Mouse (Mus musculus) ES-E14 (cell line): ENCODE results near the gene Spdya. TPM values are rescaled to one million over a fixed set of nuclear protein-coding genes. Genes with fewer than 3 reads are reported as not detected.
A peak's percentile ranks its signal among the peaks of the same experiment; 100 is the strongest.

Experiments used
- DNase-seq: peaks from one replicate; pipeline ENCODE4 v3.0.0-alpha.2; 2013; ENCODE audit warnings: low read depth, low spot score
- H3K27ac ChIP-seq: 2 replicates; pipeline ENCODE4 v1.5.1; 2012; ENCODE audit warnings: low read depth, mild to moderate bottlenecking, low read length, moderate library complexity, mixed read lengths; ENCODE audit not compliant: poor library complexity, insufficient read depth, severe bottlenecking
- H3K36me3 ChIP-seq: 2 replicates; pipeline ENCODE4 v1.6.1; 2012; ENCODE audit warnings: mild to moderate bottlenecking, low read length, moderate library complexity, mixed read lengths; ENCODE audit not compliant: control insufficient read depth, poor library complexity, insufficient read depth, severe bottlenecking
- H3K4me1 ChIP-seq, 2 experiments: fragments of 150-350 bp in 1 of 2; sonication (generic) in 1 of 2; 2 replicates each; pipeline ENCODE4 v1.6.1; 2012; ENCODE audit warnings: low read length in 2 of 2, mild to moderate bottlenecking in 1 of 2, mixed read lengths in 1 of 2; ENCODE audit not compliant: control insufficient read depth in 2 of 2, insufficient read depth in 2 of 2, poor library complexity in 1 of 2
- H3K4me3 ChIP-seq, 2 experiments: fragments of 150-350 bp in 1 of 2; sonication (generic) in 1 of 2; 2 replicates each; pipeline ENCODE4 v1.5.1; 2012; ENCODE audit warnings: low read length in 2 of 2, low read depth in 1 of 2, mild to moderate bottlenecking in 1 of 2, mixed read lengths in 1 of 2; ENCODE audit not compliant: insufficient read depth in 1 of 2, poor library complexity in 1 of 2, severe bottlenecking in 1 of 2
- H3K9ac ChIP-seq: 2 replicates; pipeline ENCODE4 v1.6.1; 2012; ENCODE audit warnings: low read depth, mild to moderate bottlenecking, low read length, mixed read lengths; ENCODE audit not compliant: poor library complexity, insufficient read depth, severe bottlenecking
- H3K9me3 ChIP-seq: fragments of 150-350 bp; sonication (generic); 2 replicates; pipeline ENCODE4 v1.6.1; 2012; ENCODE audit warnings: low read depth, mild to moderate bottlenecking, low read length; ENCODE audit not compliant: control insufficient read depth, insufficient read depth
- CHD2 ChIP-seq: IDR thresholded peaks from 2 replicates; pipeline ENCODE4 v1.6.1; 2014; ENCODE audit warnings: mild to moderate bottlenecking, low read depth, low read length, inconsistent platforms
- HCFC1 ChIP-seq: IDR thresholded peaks from 2 replicates; pipeline ENCODE4 v1.6.1; 2012; ENCODE audit warnings: low read length, inconsistent platforms, borderline replicate concordance; ENCODE audit not compliant: insufficient read depth
- MAFK ChIP-seq: IDR thresholded peaks from 2 replicates; pipeline ENCODE4 v1.6.1; 2014; ENCODE audit warnings: mild to moderate bottlenecking, low read depth, low read length, inconsistent platforms; ENCODE audit not compliant: insufficient read depth
- ZC3H11A ChIP-seq: IDR thresholded peaks from 2 replicates; pipeline ENCODE4 v1.6.1; 2012; ENCODE audit warnings: low read depth, mild to moderate bottlenecking, inconsistent platforms, low read length, borderline replicate concordance
- ZNF384 ChIP-seq: IDR thresholded peaks from 2 replicates; pipeline ENCODE4 v1.6.1; 2012; ENCODE audit warnings: low read depth, low read length, inconsistent platforms
- in situ Hi-C, 2 experiments: fragments of 600-800 bp; cut with MboI; formaldehyde crosslinking; loops; one replicate each; pipeline ENCODE4 v1.15.1; 2025; ENCODE audit warnings: low sequenced_read_pairs in 2 of 2, inconsistent platforms in 1 of 2; ENCODE audit not compliant: unreplicated experiment in 2 of 2
- total RNA-seq: library from RNA; depleted of rRNA; stranded (reverse); fragments of 300-350 nt; gene quantifications from 2 replicates; pipeline ENCODE4 v1.2.3, GENCODE M21; 2012; rRNA removed

Gene Spdya
- total RNA-seq = 0.22 and 0.32 TPM in 2 replicates

GRCm38 (mm10) chr17:71551757-71552451 is at the start of gene Spdya:
TSS of gene Spdya (plus strand) at chr17:71552061.
- peak; percentile 79 for DNase-seq
- no peaks in the 10 kb centered on the region for H3K9me3 ChIP-seq
- no peaks in the 10 kb centered on the region; a peak in 1 of 4 replicates for H3K4me1 ChIP-seq
- peak within 1 kb of the TSS; percentile 77 for H3K9ac ChIP-seq
- H3K36me3 ChIP-seq = no peaks in the 10 kb centered on the region
- no peak within 1 kb of the TSS for H3K27ac ChIP-seq
- peak within 1 kb of the TSS; percentile 74 to 96 for H3K4me3 ChIP-seq
- in situ Hi-C loops = loop anchor here in 1 of 2 experiments (25.0 kb wide), 1 partner anchor 310 kb away; no protein-coding TSS in a partner anchor
- TF ChIP-seq MAFK (no peak), HCFC1 (peak; percentile 17; the same call in 1 of the 2 replicates), ZC3H11A (no peak)

- in situ Hi-C loops = no loop called here
- Histone ChIP-seq H3K4me3 (no peak overlapping the region), H3K9ac (no peak overlapping the region)
These were observed 45.0 kb upstream of the Spdya start for GRCm38 (mm10) chr17:71506832-71507231.

GRCm38 (mm10) chr17:71510297-71510696 is 41.6 kb upstream of the Spdya start:
- no peak overlapping the region for H3K9ac ChIP-seq
- TF ChIP-seq HCFC1 (no peak), ZNF384 (no peak), CHD2 (no peak), ZC3H11A (no peak), MAFK (no peak)
- H3K9me3 ChIP-seq = no peaks in the 10 kb centered on the region
- no peak for DNase-seq
- in situ Hi-C loops = no loop called here
- no peak overlapping the region for H3K27ac ChIP-seq
- H3K4me1 ChIP-seq = no peaks in the 10 kb centered on the region
- H3K36me3 ChIP-seq = peaks cover 22% of the 10 kb centered on the region
- no peak overlapping the region for H3K4me3 ChIP-seq

More at GRCm38 (mm10) chr17:71506832-71507231, 45.0 kb upstream of the Spdya start:
- Histone ChIP-seq H3K36me3 (peaks cover 25% of the 10 kb centered on the region), H3K9me3 (no peaks in the 10 kb centered on the region), H3K4me1 (no peaks in the 10 kb centered on the region), H3K27ac (no peak overlapping the region)
- no peak for DNase-seq
- TF ChIP-seq CHD2 = no peak
- TF ChIP-seq HCFC1 = no peak
- TF ChIP-seq MAFK = no peak
- TF ChIP-seq ZNF384 = no peak

GRCm38 (mm10) chr17:71526302-71526708 is 25.6 kb upstream of the Spdya start:
- in situ Hi-C loops = no loop called here

More at GRCm38 (mm10) chr17:71526302-71526708, 25.6 kb upstream of the Spdya start:
- peak overlapping the region; percentile 67 for H3K27ac ChIP-seq
- H3K9me3 ChIP-seq = no peaks in the 10 kb centered on the region
- H3K4me3 ChIP-seq = peak overlapping the region; percentile 88 to 91
- peak overlapping the region; percentile 94 for H3K9ac ChIP-seq
- TF ChIP-seq ZNF384 (no peak), MAFK (0 out of 2 replicates have a peak, but pooled peaks have one; percentile 24), HCFC1 (no peak), CHD2 (no peak), ZC3H11A (no peak)
- 0 out of 4 replicates have a peak, but pooled peaks cover 0 to 3% of the 10 kb centered on the region in 2 experiments for H3K4me1 ChIP-seq
- no peak for DNase-seq
- peaks cover 2% of the 10 kb centered on the region; the same call in 1 of the 2 replicates for H3K36me3 ChIP-seq
